Mouse (Mus musculus) frontal cortex, adult (tissue): ENCODE measurements at regions not wholly inside any gene's neighbourhood (a gene's known extent, or its start where the extent isn't known, plus 50 kb on each side); places are given as distances from the start of the nearest gene placed in this dataset.

Source experiments
- ATAC-seq: cut with Nextera tagmentation; 2 replicates; pipeline ENCODE4 v1.9.2; 2017; ENCODE audit warnings: mild to moderate bottlenecking, moderate library complexity, mixed read lengths; ENCODE audit not compliant: low TSS enrichment

- no peak for ATAC-seq
Measured at GRCm38 (mm10) chr2:123267036-123267435, 502.0 kb downstream of the Sqor start.

- ATAC-seq: no peak
Measured at GRCm38 (mm10) chr2:123274866-123275735, 510.1 kb downstream of the Sqor start.

GRCm38 (mm10) chr2:123275736-123276330 lies 510.8 kb downstream of the Sqor start:
- peak; percentile 31; the same call in 1 of the 2 replicates for ATAC-seq

GRCm38 (mm10) chr2:123311554-123312276 lies 546.7 kb downstream of the Sqor start:
- ATAC-seq: peak; percentile 31

- peak; percentile 97 for ATAC-seq
Measured at GRCm38 (mm10) chr2:123312277-123312617, 547.2 kb downstream of the Sqor start.

GRCm38 (mm10) chr2:123320448-123321097 lies 555.5 kb downstream of the Sqor start:
- ATAC-seq: no peak

- peak; percentile 93 for ATAC-seq
Measured at GRCm38 (mm10) chr2:123323769-123324168, 558.7 kb downstream of the Sqor start.

- ATAC-seq: no peak
Measured at GRCm38 (mm10) chr2:123324896-123325295, 559.9 kb downstream of the Sqor start.

- peak; percentile 38; the same call in 1 of the 2 replicates for ATAC-seq
Measured at GRCm38 (mm10) chr2:123349625-123350346, 584.7 kb downstream of the Sqor start.

GRCm38 (mm10) chr2:123364204-123364603 lies 599.2 kb downstream of the Sqor start:
- peak; percentile 84 for ATAC-seq

GRCm38 (mm10) chr2:123366571-123366970 lies 601.5 kb downstream of the Sqor start:
- peak; percentile 95 for ATAC-seq

GRCm38 (mm10) chr2:123385622-123386418 lies 620.8 kb downstream of the Sqor start:
- no peak for ATAC-seq

GRCm38 (mm10) chr2:123386773-123387604 lies 622.0 kb downstream of the Sqor start:
- ATAC-seq: no peak

GRCm38 (mm10) chr2:123390981-123391380 lies 625.9 kb downstream of the Sqor start:
- no peak for ATAC-seq

GRCm38 (mm10) chr2:123394296-123394695 lies 629.3 kb downstream of the Sqor start:
- ATAC-seq: no peak

GRCm38 (mm10) chr2:123397551-123397950 lies 632.5 kb downstream of the Sqor start:
- ATAC-seq: peak; percentile 83

GRCm38 (mm10) chr2:123401064-123401463 lies 636.0 kb downstream of the Sqor start:
- ATAC-seq: no peak

GRCm38 (mm10) chr2:123409075-123409474 lies 644.0 kb downstream of the Sqor start:
- ATAC-seq: no peak

GRCm38 (mm10) chr2:123458034-123458677 lies 631.6 kb upstream of the Sema6d start:
- no peak for ATAC-seq
